Mouse (Mus musculus) intestine, postnatal 0 days (tissue): ENCODE measurements at regions not wholly inside any gene's neighbourhood (a gene's known extent, or its start where the extent isn't known, plus 50 kb on each side); places are given as distances from the start of the nearest gene placed in this dataset.
A peak's percentile ranks its signal among the peaks of the same experiment; 100 is the strongest.
"Not testable (repeated sequence)": the region's sequence is repeated elsewhere in the genome, so short reads cannot be mapped to it uniquely, and the experiment has no call there.

Source experiments
- ATAC-seq: fragments of 200-750 bp; cut with Nextera tagmentation; 2 replicates; pipeline ENCODE4 v1.8.0; 2017; ENCODE audit warnings: mild to moderate bottlenecking, moderate TSS enrichment, moderate library complexity
- H3K27ac ChIP-seq: fragments of 300-500 bp; sonication (generic); 2 replicates; pipeline ENCODE4 v1.5.1; 2014; ENCODE audit warnings: mild to moderate bottlenecking, low read depth, low read length, moderate library complexity
- H3K27me3 ChIP-seq: fragments of 300-500 bp; sonication (generic); replicated peaks from 2 replicates; pipeline ENCODE4 v1.6.1; 2014; ENCODE audit warnings: low read length, mixed read lengths; ENCODE audit not compliant: control insufficient read depth, insufficient read depth
- H3K36me3 ChIP-seq: fragments of 300-500 bp; sonication (generic); 2 replicates; pipeline ENCODE4 v1.6.1; 2014; ENCODE audit warnings: mild to moderate bottlenecking, moderate library complexity; ENCODE audit not compliant: control insufficient read depth, insufficient read depth
- H3K4me1 ChIP-seq: fragments of 300-500 bp; sonication (generic); replicated peaks from 2 replicates; pipeline ENCODE4 v1.6.1; 2014; ENCODE audit warnings: antibody characterized with exemption, low read length, mixed read lengths; ENCODE audit not compliant: control insufficient read depth, insufficient read depth
- H3K4me2 ChIP-seq: fragments of 300-500 bp; sonication (generic); replicated peaks from 2 replicates; pipeline ENCODE4 v1.6.1; 2014; ENCODE audit warnings: low read depth, mild to moderate bottlenecking, moderate library complexity
- H3K4me3 ChIP-seq: fragments of 300-500 bp; sonication (generic); 2 replicates; pipeline ENCODE4 v1.5.1; 2014; ENCODE audit warnings: low read depth, low read length
- H3K9ac ChIP-seq: fragments of 300-500 bp; sonication (generic); 2 replicates; pipeline ENCODE4 v1.6.1; 2014; ENCODE audit warnings: mild to moderate bottlenecking, low read depth, low read length
- H3K9me3 ChIP-seq: fragments of 300-500 bp; sonication (generic); 2 replicates; pipeline ENCODE4 v1.6.1; 2016; ENCODE audit warnings: mixed run types; ENCODE audit not compliant: control insufficient read depth
- CTCF ChIP-seq: sonication (generic); IDR thresholded peaks from 2 replicates; pipeline ENCODE4 v1.5.1; 2016; ENCODE audit warnings: low read depth, mild to moderate bottlenecking, control low read depth, antibody characterized with exemption, moderate library complexity
- WGBS: fragments of 180-500 bp; shearing (Covaris S2); extraction: QIAGEN DNeasy Blood & Tissue Kit; methylation state at CpG from one replicate; pipeline ENCODE4 v1.1.7; 2014; 5-methylcytosine and 5-hydroxymethylcytosine counted together

GRCm38 (mm10) chr4:20895081-20895480, 790.7 kb downstream of the Prdm13 start:
- H3K4me2 ChIP-seq, H3K27ac ChIP-seq, H3K4me1 ChIP-seq, H3K9ac ChIP-seq, H3K36me3 ChIP-seq, ATAC-seq, H3K4me3 ChIP-seq, H3K27me3 ChIP-seq, H3K9me3 ChIP-seq: not testable (repeated sequence)
- 28% methylated on average over 1 of the region's 1 CpGs for WGBS

GRCm38 (mm10) chr4:20893872-20894271, 791.9 kb downstream of the Prdm13 start:
- H3K9ac ChIP-seq, result no peak overlapping the region
- WGBS, result 52% methylated on average over 1 of the region's 1 CpGs
- H3K36me3 ChIP-seq, result no peaks in the 10 kb centered on the region
- H3K4me1 ChIP-seq, result no peaks in the 10 kb centered on the region
- H3K4me3 ChIP-seq, result no peak overlapping the region
- ATAC-seq, result no peak
- no peaks in the 10 kb centered on the region for H3K27me3 ChIP-seq
- H3K4me2 ChIP-seq, result no peak overlapping the region
- peak; percentile 45 for TF ChIP-seq CTCF
- H3K9me3 ChIP-seq, result no peaks in the 10 kb centered on the region
- no peak overlapping the region for H3K27ac ChIP-seq

- no peaks in the 10 kb centered on the region for H3K36me3 ChIP-seq
- H3K9ac ChIP-seq, result no peak overlapping the region
- H3K27ac ChIP-seq, result no peak overlapping the region
- ATAC-seq, result no peak
- no peak for TF ChIP-seq CTCF
- H3K27me3 ChIP-seq, result no peaks in the 10 kb centered on the region
- no peaks in the 10 kb centered on the region for H3K4me1 ChIP-seq
- H3K9me3 ChIP-seq, result no peaks in the 10 kb centered on the region
- H3K4me2 ChIP-seq, result no peak overlapping the region
- WGBS, result 93% methylated on average over 15 of the region's 15 CpGs
- no peak overlapping the region for H3K4me3 ChIP-seq
Observed at GRCm38 (mm10) chr4:20860696-20861428, 824.9 kb downstream of the Prdm13 start.

- not testable (repeated sequence) for H3K9me3 ChIP-seq, ATAC-seq, H3K4me2 ChIP-seq, H3K27ac ChIP-seq, H3K36me3 ChIP-seq, H3K4me1 ChIP-seq, H3K27me3 ChIP-seq, H3K4me3 ChIP-seq, H3K9ac ChIP-seq
- 84% methylated on average over 8 of the region's 8 CpGs for WGBS
Observed at GRCm38 (mm10) chr4:20860066-20860465, 825.7 kb downstream of the Prdm13 start.

GRCm38 (mm10) chr4:20848424-20848823, 837.3 kb downstream of the Prdm13 start:
- no peak for ATAC-seq

GRCm38 (mm10) chr4:20844570-20844969, 841.2 kb downstream of the Prdm13 start:
- no peak overlapping the region for H3K27ac ChIP-seq
- no peaks in the 10 kb centered on the region for H3K4me1 ChIP-seq
- no peak for TF ChIP-seq CTCF
- H3K36me3 ChIP-seq, result no peaks in the 10 kb centered on the region
- ATAC-seq, result no peak
- WGBS, result 81% methylated on average over 3 of the region's 3 CpGs
- no peak overlapping the region for H3K4me2 ChIP-seq
- H3K27me3 ChIP-seq, result no peaks in the 10 kb centered on the region
- H3K9me3 ChIP-seq, result no peaks in the 10 kb centered on the region
- no peak overlapping the region for H3K4me3 ChIP-seq
- no peak overlapping the region for H3K9ac ChIP-seq

More at GRCm38 (mm10) chr4:20848424-20848823, 837.3 kb downstream of the Prdm13 start:
- no peak for TF ChIP-seq CTCF
- Histone ChIP-seq H3K9ac (no peak overlapping the region), H3K27me3 (no peaks in the 10 kb centered on the region), H3K4me3 (no peak overlapping the region), H3K9me3 (no peaks in the 10 kb centered on the region), H3K27ac (no peak overlapping the region), H3K4me2 (no peak overlapping the region), H3K36me3 (no peaks in the 10 kb centered on the region), H3K4me1 (no peaks in the 10 kb centered on the region)
- WGBS, result 62% methylated on average over 2 of the region's 2 CpGs
